Mouse (Mus musculus): ENCODE measurements around the gene Tufm.

Tufm gene

GRCm38 (mm10) chr7:126487052-126487483 is at the start of gene Tufm:
Gene Tufm (plus strand): TSS chr7:126487361.
- in situ Hi-C loops (cut with MboI), result no loop called here

GRCm38 (mm10) chr7:126440134-126440533 is 47.0 kb upstream of the Tufm start:
- in situ Hi-C loops (cut with MboI), result no loop called here

- in situ Hi-C loops (cut with MboI), result no loop called here
These were observed 43.2 kb upstream of the Tufm start for GRCm38 (mm10) chr7:126443997-126444396.

- in situ Hi-C loops (cut with MboI), result no loop called here
These were observed 42.6 kb upstream of the Tufm start for GRCm38 (mm10) chr7:126444536-126444935.

- in situ Hi-C loops (cut with MboI), result no loop called here
These were observed 41.9 kb upstream of the Tufm start for GRCm38 (mm10) chr7:126445104-126445815.

- in situ Hi-C loops (cut with MboI), result no loop called here
These were observed 40.9 kb upstream of the Tufm start for GRCm38 (mm10) chr7:126446217-126446616.

GRCm38 (mm10) chr7:126448481-126448880 is 38.7 kb upstream of the Tufm start:
- in situ Hi-C loops (cut with MboI), result no loop called here

- in situ Hi-C loops (cut with MboI), result no loop called here
These were observed 37.2 kb upstream of the Tufm start for GRCm38 (mm10) chr7:126449991-126450390.

GRCm38 (mm10) chr7:126450641-126451040 is 36.5 kb upstream of the Tufm start:
- in situ Hi-C loops (cut with MboI), result no loop called here

- in situ Hi-C loops (cut with MboI), result no loop called here
These were observed 34.9 kb upstream of the Tufm start for GRCm38 (mm10) chr7:126452244-126452643.

- in situ Hi-C loops (cut with MboI), result no loop called here
These were observed 33.3 kb upstream of the Tufm start for GRCm38 (mm10) chr7:126453861-126454260.

GRCm38 (mm10) chr7:126455242-126455641 is 31.9 kb upstream of the Tufm start:
- in situ Hi-C loops (cut with MboI), result no loop called here

- in situ Hi-C loops (cut with MboI), result no loop called here
These were observed 30.5 kb upstream of the Tufm start for GRCm38 (mm10) chr7:126456382-126457266.

- in situ Hi-C loops (cut with MboI), result no loop called here
These were observed 28.9 kb upstream of the Tufm start for GRCm38 (mm10) chr7:126458225-126458624.

GRCm38 (mm10) chr7:126458844-126459618 is 28.1 kb upstream of the Tufm start:
- in situ Hi-C loops (cut with MboI), result no loop called here

GRCm38 (mm10) chr7:126460623-126461399 is 26.4 kb upstream of the Tufm start:
- in situ Hi-C loops (cut with MboI), result no loop called here

- in situ Hi-C loops (cut with MboI), result no loop called here
These were observed 25.5 kb upstream of the Tufm start for GRCm38 (mm10) chr7:126461626-126462025.

GRCm38 (mm10) chr7:126463004-126463403 is 24.2 kb upstream of the Tufm start, which contains the start of gene Atp2a1:
Gene Atp2a1 (minus strand): TSS chr7:126463108.
- in situ Hi-C loops (cut with MboI), result no loop called here

GRCm38 (mm10) chr7:126463547-126463946 is 23.6 kb upstream of the Tufm start:
- in situ Hi-C loops (cut with MboI), result no loop called here

GRCm38 (mm10) chr7:126464121-126464520 is 23.0 kb upstream of the Tufm start:
- in situ Hi-C loops (cut with MboI), result no loop called here

GRCm38 (mm10) chr7:126464836-126465235 is 22.3 kb upstream of the Tufm start:
- in situ Hi-C loops (cut with MboI), result no loop called here

Measured in mature B cell (primary cell).